Mouse (Mus musculus) thymus, adult 2 months (tissue): Measurements from ENCODE around the gene Grid2ip. TPM values are rescaled to one million over a fixed set of nuclear protein-coding genes. Genes with fewer than 3 reads are reported as not detected.
A peak's percentile ranks its signal among the peaks of the same experiment; 100 is the strongest.

Source experiments
- DNase-seq: peaks from one replicate; pipeline ENCODE4 v3.0.0; 2021
- H3K27ac ChIP-seq: fragments of 200-500 bp; 2 replicates; pipeline ENCODE4 v1.5.1; 2012; ENCODE audit warnings: low read length, control low read depth; ENCODE audit not compliant: control insufficient read depth, insufficient read depth
- H3K27me3 ChIP-seq: fragments of 200-500 bp; 2 replicates; pipeline ENCODE4 v1.6.1; 2012; ENCODE audit warnings: mild to moderate bottlenecking, low read length, moderate library complexity, mixed read lengths; ENCODE audit not compliant: control insufficient read depth, insufficient read depth
- H3K36me3 ChIP-seq: fragments of 200-500 bp; 2 replicates; pipeline ENCODE4 v1.6.1; 2012; ENCODE audit warnings: mild to moderate bottlenecking, low read length, moderate library complexity; ENCODE audit not compliant: control insufficient read depth, insufficient read depth
- H3K4me1 ChIP-seq: fragments of 200-500 bp; replicated peaks from 2 replicates; pipeline ENCODE4 v1.6.1; 2012; ENCODE audit warnings: low read length; ENCODE audit not compliant: control insufficient read depth, insufficient read depth
- H3K4me3 ChIP-seq: fragments of 200-500 bp; 2 replicates; pipeline ENCODE4 v1.5.1; 2012; ENCODE audit warnings: mild to moderate bottlenecking, low read length, control low read depth, moderate library complexity; ENCODE audit not compliant: control insufficient read depth, insufficient read depth
- CTCF ChIP-seq: fragments of 200-500 bp; IDR thresholded peaks from 2 replicates; pipeline ENCODE4 v1.5.1; 2012; ENCODE audit warnings: mild to moderate bottlenecking, control low read depth, low read length, moderate library complexity, borderline replicate concordance; ENCODE audit not compliant: control insufficient read depth, poor library complexity, insufficient read depth; ENCODE audit errors: extremely low read depth
- POLR2A ChIP-seq: fragments of 200-500 bp; IDR thresholded peaks from 2 replicates; pipeline ENCODE4 v1.6.1; 2012; ENCODE audit warnings: mild to moderate bottlenecking, low read length, control low read depth, moderate library complexity; ENCODE audit not compliant: control insufficient read depth, poor library complexity, insufficient read depth; ENCODE audit errors: extremely low read depth
- WGBS: fragments of 180-500 bp; shearing (Covaris S2); methylation state at CpG from one replicate; pipeline ENCODE4 v1.1.7; 2018; 5-methylcytosine and 5-hydroxymethylcytosine counted together
- polyA plus RNA-seq: library from polyadenylated mRNA; depleted of rRNA; stranded (reverse); fragments of >200 nt; gene quantifications from 2 replicates; pipeline ENCODE4 v1.2.3, GENCODE M21; 2012

Gene Grid2ip
- polyA plus RNA-seq, 1 experiment: 0.26 TPM

- no peak for TF ChIP-seq CTCF
- TF ChIP-seq POLR2A: no peak
- Histone ChIP-seq H3K36me3 (no peaks in the 10 kb centered on the region), H3K27ac (no peak overlapping the region), H3K4me3 (no peak overlapping the region), H3K27me3 (no peaks in the 10 kb centered on the region), H3K4me1 (peaks cover 6% of the 10 kb centered on the region)
- DNase-seq: no peak
- 97% methylated on average over 9 of the region's 9 CpGs for WGBS
These were observed 49.4 kb downstream of the Grid2ip start for GRCm38 (mm10) chr5:143406548-143406947.

GRCm38 (mm10) chr5:143409239-143409638 is 52.1 kb downstream of the Grid2ip start:
- no peak overlapping the region for H3K27ac ChIP-seq
- 20% methylated on average over 3 of the region's 3 CpGs for WGBS

GRCm38 (mm10) chr5:143410841-143411395 is 53.8 kb downstream of the Grid2ip start:
- Histone ChIP-seq H3K4me1 (no peaks in the 10 kb centered on the region; the same call in 1 of the 2 replicates), H3K27me3 (no peaks in the 10 kb centered on the region), H3K36me3 (peaks cover 6% of the 10 kb centered on the region; the same call in 1 of the 2 replicates), H3K4me3 (no peak overlapping the region), H3K27ac (no peak overlapping the region)
- TF ChIP-seq CTCF (no peak), POLR2A (no peak)
- WGBS: 94% methylated on average over 4 of the region's 4 CpGs
- no peak for DNase-seq

More at GRCm38 (mm10) chr5:143409239-143409638, 52.1 kb downstream of the Grid2ip start:
- no peak for TF ChIP-seq CTCF
- no peak for TF ChIP-seq POLR2A
- Histone ChIP-seq H3K27me3 (no peaks in the 10 kb centered on the region), H3K4me1 (peaks cover 5% of the 10 kb centered on the region), H3K4me3 (no peak overlapping the region), H3K36me3 (peaks cover 6% of the 10 kb centered on the region; the same call in 1 of the 2 replicates)
- DNase-seq: peak; percentile 10

- Histone ChIP-seq H3K36me3 (peaks cover 24% of the 10 kb centered on the region; the same call in 1 of the 2 replicates), H3K4me3 (no peak overlapping the region)
These were observed 64.3 kb downstream of the Grid2ip start for GRCm38 (mm10) chr5:143421484-143421883.

DNA sequence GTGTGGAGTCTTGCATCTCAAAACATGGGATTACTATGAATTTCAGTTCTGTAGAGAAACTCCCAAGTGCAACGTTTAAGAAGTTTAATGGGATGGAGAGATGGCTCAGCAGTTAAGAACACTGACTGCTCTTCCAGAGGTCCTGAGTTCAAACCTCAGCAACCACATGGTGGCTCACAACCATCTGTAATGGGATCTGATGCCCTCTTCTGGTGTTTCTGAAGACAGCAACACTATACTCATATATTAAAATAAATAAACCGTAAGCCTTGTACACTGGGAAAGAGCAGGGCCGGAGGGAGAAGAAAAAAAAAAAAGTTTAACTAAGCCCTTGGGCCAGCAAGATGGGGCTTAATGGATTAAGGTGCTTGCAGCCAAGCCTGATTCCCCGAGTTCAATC is 65.9 kb downstream of the Grid2ip start:
- WGBS: 91% methylated on average over 4 of the region's 4 CpGs
- Histone ChIP-seq H3K27me3 (no peaks in the 10 kb centered on the region), H3K27ac (no peak overlapping the region), H3K36me3 (peaks cover 22% of the 10 kb centered on the region; the same call in 1 of the 2 replicates), H3K4me3 (no peak overlapping the region), H3K4me1 (no peaks in the 10 kb centered on the region)
- no peak for TF ChIP-seq CTCF
- TF ChIP-seq POLR2A: no peak
- DNase-seq: no peak

More at GRCm38 (mm10) chr5:143421484-143421883, 64.3 kb downstream of the Grid2ip start:
- 89% methylated on average over 4 of the region's 4 CpGs for WGBS
- DNase-seq: no peak
- no peaks in the 10 kb centered on the region for H3K27me3 ChIP-seq
- no peaks in the 10 kb centered on the region for H3K4me1 ChIP-seq
- no peak overlapping the region for H3K27ac ChIP-seq
- TF ChIP-seq POLR2A: no peak
- no peak for TF ChIP-seq CTCF

DNA sequence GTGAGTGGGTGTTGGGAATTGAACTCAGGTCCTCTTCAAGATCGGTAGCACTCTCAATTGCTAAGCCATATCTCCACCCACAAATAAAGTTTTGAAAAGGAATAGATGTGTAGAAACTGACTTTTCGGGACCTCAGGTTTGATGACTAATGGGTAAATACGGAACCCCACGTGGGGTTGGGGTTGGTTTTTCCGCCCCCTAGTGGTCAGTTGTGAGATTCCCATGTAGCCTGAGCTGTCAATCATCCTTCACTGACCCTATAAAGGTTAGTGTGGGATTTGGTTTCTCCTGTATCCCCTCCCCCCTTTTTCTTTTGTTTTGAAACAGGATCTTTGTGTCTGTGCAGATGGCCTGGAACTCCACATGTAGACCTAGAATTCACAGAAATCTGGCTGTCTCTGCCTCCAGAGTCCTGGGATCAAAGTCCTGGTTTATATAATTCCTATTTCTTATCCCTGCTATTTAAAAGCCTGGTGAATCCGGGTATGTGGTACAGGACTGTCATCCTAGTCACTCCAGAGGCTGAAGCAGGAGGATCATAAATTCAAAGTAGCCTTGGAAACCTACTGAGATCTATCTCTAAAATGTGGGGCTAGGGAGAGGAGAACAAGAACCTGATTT is 66.9 kb downstream of the Grid2ip start:
- Histone ChIP-seq H3K4me1 (no peaks in the 10 kb centered on the region), H3K4me3 (no peak overlapping the region), H3K36me3 (peaks cover 13% of the 10 kb centered on the region; the same call in 1 of the 2 replicates), H3K27ac (no peak overlapping the region), H3K27me3 (no peaks in the 10 kb centered on the region)
- TF ChIP-seq CTCF: no peak
- no peak for TF ChIP-seq POLR2A
- DNase-seq: peak; percentile 61
- 15% methylated on average over 6 of the region's 6 CpGs for WGBS
